8 mouse cellular contexts compared by ENCODE assay signal in genomic region chr9:107949922-107950235, GRCm38 (mm10). TPM values are rescaled to one million over a fixed set of nuclear protein-coding genes. Genes with fewer than 3 reads are reported as not detected.
A peak's percentile ranks its signal among the peaks of the same experiment; 100 is the strongest.
DNase-seq lines count a peak whose midpoint lies in the region; ATAC-seq lines count a peak whose summit lies in the region.

Traip (plus strand) TSS chr9:107950136.

- H3K27ac ChIP-seq in embryonic facial prominence, embryonic 15.5 days (replicated peaks): peak within 1 kb of the TSS; percentile 82
- peak within 1 kb of the TSS; percentile 61 for H3K27ac ChIP-seq in intestine, embryonic 14.5 days (ENCODE audit: low read depth)
- H3K27ac ChIP-seq in midbrain, embryonic 16.5 days (ENCODE audit: low read length): peak within 1 kb of the TSS; percentile 86

- peak within 1 kb of the TSS; percentile 69 for H3K4me3 ChIP-seq in embryonic facial prominence, embryonic 15.5 days (replicated peaks)
- H3K4me3 ChIP-seq in intestine, embryonic 14.5 days (ENCODE audit: low read depth, low read length): peak within 1 kb of the TSS; percentile 66
- H3K4me3 ChIP-seq in midbrain, embryonic 16.5 days (ENCODE audit: low read depth, low read length): peak within 1 kb of the TSS; percentile 51

- no peaks in the 10 kb centered on the region for H3K27me3 ChIP-seq in embryonic facial prominence, embryonic 15.5 days
- no peaks in the 10 kb centered on the region for H3K27me3 ChIP-seq in intestine, embryonic 14.5 days (replicated peaks; ENCODE audit: control insufficient read depth, insufficient read depth, low read length)
- no peaks in the 10 kb centered on the region for H3K27me3 ChIP-seq in midbrain, embryonic 16.5 days (ENCODE audit: control insufficient read depth, insufficient read depth, low read depth, low read length)

- WGBS in embryonic facial prominence, embryonic 15.5 days: 82% methylated on average over 10 of the region's 10 CpGs
- 92% methylated on average over 10 of the region's 10 CpGs for WGBS in intestine, embryonic 14.5 days
- WGBS in midbrain, embryonic 16.5 days: 91% methylated on average over 10 of the region's 10 CpGs

- H3K36me3 ChIP-seq in embryonic facial prominence, embryonic 15.5 days: no peaks in the 10 kb centered on the region
- no peaks in the 10 kb centered on the region for H3K36me3 ChIP-seq in intestine, embryonic 14.5 days (ENCODE audit: control insufficient read depth, insufficient read depth, low read length)
- H3K36me3 ChIP-seq in midbrain, embryonic 16.5 days (ENCODE audit: control insufficient read depth, insufficient read depth, low read length): peaks cover 5% of the 10 kb centered on the region; the same call in 1 of the 2 replicates

- H3K4me2 ChIP-seq in embryonic facial prominence, embryonic 15.5 days (replicated peaks): peak within 1 kb of the TSS; percentile 81
- peak within 1 kb of the TSS; percentile 64 for H3K4me2 ChIP-seq in intestine, embryonic 14.5 days (ENCODE audit: low read length)
- H3K4me2 ChIP-seq in midbrain, embryonic 16.5 days (ENCODE audit: low read length): peak within 1 kb of the TSS; percentile 93

- H3K9ac ChIP-seq in embryonic facial prominence, embryonic 15.5 days: peak within 1 kb of the TSS; percentile 43
- H3K9ac ChIP-seq in intestine, embryonic 14.5 days (ENCODE audit: low read length): peak within 1 kb of the TSS; percentile 56
- peak within 1 kb of the TSS; percentile 65 for H3K9ac ChIP-seq in midbrain, embryonic 16.5 days (ENCODE audit: low read depth, low read length)

- no peak for ATAC-seq in embryonic facial prominence, embryonic 15.5 days (ENCODE audit: insufficient number of reproducible peaks, low FRiP score, low TSS enrichment, low read depth)
- ATAC-seq in intestine, embryonic 14.5 days (replicated peaks; ENCODE audit: low FRiP score, low TSS enrichment, low read depth): no peak
- no peak for ATAC-seq in midbrain, embryonic 16.5 days

- no peaks in the 10 kb centered on the region for H3K9me3 ChIP-seq in embryonic facial prominence, embryonic 15.5 days (replicated peaks)
- H3K9me3 ChIP-seq in intestine, embryonic 14.5 days (ENCODE audit: control insufficient read depth, low read length): no peaks in the 10 kb centered on the region
- H3K9me3 ChIP-seq in midbrain, embryonic 16.5 days (replicated peaks; ENCODE audit: control insufficient read depth, low read length, poor library complexity, severe bottlenecking): no peaks in the 10 kb centered on the region

- no peak for DNase-seq in left cerebral cortex, postnatal 4 days
- no peak for DNase-seq in left cerebral cortex, adult 9 months (ENCODE audit: low spot score in 2 of 2)
- no peak for DNase-seq in intestine, embryonic 14.5 days (ENCODE audit: low spot score)
- no peak for DNase-seq in urinary bladder, postnatal 25 days (ENCODE audit: low spot score)
- DNase-seq in frontal cortex, postnatal 36 days (ENCODE audit: low spot score in 2 of 2): no peak
- no peak for DNase-seq in lung, postnatal 36 days

- peaks cover 20% of the 10 kb centered on the region for H3K4me1 ChIP-seq in embryonic facial prominence, embryonic 15.5 days
- H3K4me1 ChIP-seq in intestine, embryonic 14.5 days (replicated peaks; ENCODE audit: control insufficient read depth, insufficient read depth, low read length): peaks cover 12% of the 10 kb centered on the region; the same call in 1 of the 2 replicates
- H3K4me1 ChIP-seq in midbrain, embryonic 16.5 days (ENCODE audit: control insufficient read depth, insufficient read depth, low read length): peaks cover 13% of the 10 kb centered on the region

- intact Hi-C loops in left cerebral cortex, postnatal 4 days (cut with DNase I): no loop called here

RNA-seq across cellular contexts. Expression of gene Traip, which starts in this region (rescaled TPM):
- total RNA-seq in left cerebral cortex, postnatal 4 days (2021): 10 to 100 TPM; 21.2 to 21.3 TPM
- 16.6 and 18.7 TPM in 2 replicates for polyA plus RNA-seq in embryonic facial prominence, embryonic 15.5 days (2015; fragmentation: Nextera tagmentation; extraction: Ambion mirVana)
- 23.9 and 24.1 TPM in 2 replicates for polyA plus RNA-seq in intestine, embryonic 14.5 days (2014; fragmentation: Nextera tagmentation; extraction: Ambion mirVana)
- 10.0 and 12.6 TPM in 2 replicates for polyA plus RNA-seq in midbrain, embryonic 16.5 days (2015; fragmentation: Nextera tagmentation; extraction: Ambion mirVana)
